Mouse (Mus musculus) midbrain, embryonic 11.5 days (tissue): Measurements from ENCODE around the gene Pirb. TPM values are rescaled to one million over a fixed set of nuclear protein-coding genes. Genes with fewer than 3 reads are reported as not detected.
A peak's percentile ranks its signal among the peaks of the same experiment; 100 is the strongest.

ENCODE experiments used
- ATAC-seq: fragments of 200-750 bp; cut with Nextera tagmentation; 2 replicates; pipeline ENCODE4 v1.8.0; 2017; ENCODE audit warnings: moderate TSS enrichment, moderate library complexity; ENCODE audit not compliant: low FRiP score
- DNase-seq: peaks from one replicate; pipeline ENCODE4 v3.0.0; 2015; ENCODE audit warnings: low spot score; ENCODE audit errors: missing footprints
- H3K27ac ChIP-seq: fragments of 300-500 bp; sonication (generic); 2 replicates; pipeline ENCODE4 v1.5.1; 2014; ENCODE audit warnings: low read depth, low read length
- H3K27me3 ChIP-seq: fragments of 300-500 bp; sonication (generic); 2 replicates; pipeline ENCODE4 v1.6.1; 2014; ENCODE audit warnings: mild to moderate bottlenecking, low read length, moderate library complexity, mixed read lengths; ENCODE audit not compliant: control insufficient read depth, insufficient read depth
- H3K36me3 ChIP-seq: fragments of 300-500 bp; sonication (generic); 2 replicates; pipeline ENCODE4 v1.6.1; 2014; ENCODE audit warnings: mild to moderate bottlenecking, low read length, moderate library complexity, mixed read lengths; ENCODE audit not compliant: control insufficient read depth, insufficient read depth
- H3K4me1 ChIP-seq: fragments of 300-500 bp; sonication (generic); 2 replicates; pipeline ENCODE4 v1.6.1; 2014; ENCODE audit warnings: low read length; ENCODE audit not compliant: control insufficient read depth, insufficient read depth
- H3K4me2 ChIP-seq: fragments of 300-500 bp; sonication (generic); 2 replicates; pipeline ENCODE4 v1.6.1; 2014; ENCODE audit warnings: mild to moderate bottlenecking, moderate library complexity
- H3K4me3 ChIP-seq: fragments of 300-500 bp; sonication (generic); 2 replicates; pipeline ENCODE4 v1.5.1; 2014; ENCODE audit warnings: low read depth, low read length
- H3K9ac ChIP-seq: fragments of 300-500 bp; sonication (generic); 2 replicates; pipeline ENCODE4 v1.6.1; 2014; ENCODE audit warnings: low read length
- H3K9me3 ChIP-seq: fragments of 300-500 bp; sonication (generic); 2 replicates; pipeline ENCODE4 v1.6.1; 2016; ENCODE audit warnings: low read length; ENCODE audit not compliant: control insufficient read depth
- WGBS: fragments of 180-500 bp; shearing (Covaris S2); extraction: QIAGEN DNeasy Blood & Tissue Kit; methylation state at CpG from one replicate; pipeline ENCODE4 v1.1.7; 2014; 5-methylcytosine and 5-hydroxymethylcytosine counted together
- polyA plus RNA-seq: library from polyadenylated mRNA; unstranded; fragments of >200 nt; fragmentation: Nextera tagmentation; extraction: Ambion mirVana; gene quantifications from 2 replicates; pipeline ENCODE4 v1.2.1, GENCODE M21; 2014

Pirb gene
- polyA plus RNA-seq, 1 experiment from 2014 or later: 0.14 TPM

DNA sequence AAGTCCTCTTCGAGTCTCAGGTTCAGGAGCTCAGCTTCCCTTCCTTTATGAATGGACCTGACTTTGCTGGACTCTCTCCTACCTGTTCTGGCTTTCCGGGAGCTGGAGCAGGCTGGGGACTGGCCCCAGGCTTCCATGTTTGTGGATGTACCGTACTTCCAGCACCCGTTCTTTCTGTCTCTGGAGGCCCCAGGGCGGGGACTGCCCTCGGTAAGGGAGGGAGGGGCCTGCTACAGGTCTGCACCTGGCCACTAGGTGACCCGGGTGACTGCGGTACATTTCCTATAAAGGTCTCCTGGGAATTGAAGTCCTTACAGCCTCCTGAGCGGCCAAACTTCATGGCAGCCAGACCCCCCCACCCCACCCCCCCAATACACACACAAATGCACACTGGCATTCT is 42.8 kb downstream of the Pirb start, which contains the start of gene Tmc4:
Gene Tmc4 (minus strand): TSS at position 212 of the 400 bp plus-strand sequence.
- Histone ChIP-seq H3K4me2 (no peak within 1 kb of the TSS), H3K9me3 (no peaks in the 10 kb centered on the region), H3K4me1 (no peaks in the 10 kb centered on the region), H3K27ac (no peak within 1 kb of the TSS), H3K4me3 (no peak within 1 kb of the TSS), H3K27me3 (no peaks in the 10 kb centered on the region), H3K9ac (no peak within 1 kb of the TSS), H3K36me3 (no peaks in the 10 kb centered on the region)
- ATAC-seq (no peak), DNase-seq (no peak)
- 60% methylated on average over 9 of the region's 9 CpGs for WGBS

DNA sequence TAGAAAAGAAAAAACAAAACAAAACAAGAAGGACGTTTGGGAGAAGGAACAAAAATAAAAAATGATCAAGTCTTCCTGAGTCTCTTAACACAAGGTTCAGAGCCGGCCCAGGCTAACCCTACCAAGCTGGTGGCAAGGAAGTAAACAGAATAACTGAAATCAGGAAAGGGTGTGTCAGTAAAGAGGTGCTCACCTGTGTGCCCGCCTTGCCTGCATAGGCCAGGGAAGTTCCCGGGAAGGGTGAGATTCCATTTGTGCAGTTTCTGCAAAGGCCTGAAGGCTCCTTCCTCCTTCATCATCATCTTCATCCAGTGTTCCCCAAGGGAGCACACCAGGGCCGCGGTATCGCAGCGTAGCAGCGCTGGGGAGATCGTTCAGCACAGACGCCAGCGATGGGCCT is 43.8 kb downstream of the Pirb start:
- H3K9ac ChIP-seq: no peak overlapping the region
- ATAC-seq: no peak
- no peak overlapping the region for H3K4me2 ChIP-seq
- H3K36me3 ChIP-seq: no peaks in the 10 kb centered on the region
- no peaks in the 10 kb centered on the region for H3K27me3 ChIP-seq
- H3K4me1 ChIP-seq: no peaks in the 10 kb centered on the region
- no peaks in the 10 kb centered on the region for H3K9me3 ChIP-seq
- DNase-seq: no peak
- H3K4me3 ChIP-seq: no peak overlapping the region
- WGBS: 86% methylated on average over 12 of the region's 12 CpGs
- H3K27ac ChIP-seq: no peak overlapping the region

DNA sequence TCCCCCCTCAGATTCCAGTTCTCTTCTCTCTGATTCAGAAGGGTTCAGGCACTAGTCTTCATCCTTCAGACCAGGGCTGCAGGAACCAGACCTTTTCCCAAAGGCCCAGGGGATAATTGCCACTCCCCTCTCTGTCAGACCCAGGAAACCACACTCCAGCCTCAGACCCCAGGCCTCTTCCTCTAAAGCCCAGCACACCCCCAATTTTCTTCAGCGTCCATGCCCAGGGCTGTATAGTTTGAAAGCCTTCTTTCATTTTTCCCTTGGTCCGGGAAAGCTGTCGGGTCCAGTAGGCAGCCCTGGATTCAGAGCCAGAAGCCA is 45.0 kb downstream of the Pirb start:
- WGBS: 80% methylated on average over 3 of the region's 3 CpGs
- H3K9ac ChIP-seq: no peak overlapping the region
- no peak overlapping the region for H3K27ac ChIP-seq

DNA sequence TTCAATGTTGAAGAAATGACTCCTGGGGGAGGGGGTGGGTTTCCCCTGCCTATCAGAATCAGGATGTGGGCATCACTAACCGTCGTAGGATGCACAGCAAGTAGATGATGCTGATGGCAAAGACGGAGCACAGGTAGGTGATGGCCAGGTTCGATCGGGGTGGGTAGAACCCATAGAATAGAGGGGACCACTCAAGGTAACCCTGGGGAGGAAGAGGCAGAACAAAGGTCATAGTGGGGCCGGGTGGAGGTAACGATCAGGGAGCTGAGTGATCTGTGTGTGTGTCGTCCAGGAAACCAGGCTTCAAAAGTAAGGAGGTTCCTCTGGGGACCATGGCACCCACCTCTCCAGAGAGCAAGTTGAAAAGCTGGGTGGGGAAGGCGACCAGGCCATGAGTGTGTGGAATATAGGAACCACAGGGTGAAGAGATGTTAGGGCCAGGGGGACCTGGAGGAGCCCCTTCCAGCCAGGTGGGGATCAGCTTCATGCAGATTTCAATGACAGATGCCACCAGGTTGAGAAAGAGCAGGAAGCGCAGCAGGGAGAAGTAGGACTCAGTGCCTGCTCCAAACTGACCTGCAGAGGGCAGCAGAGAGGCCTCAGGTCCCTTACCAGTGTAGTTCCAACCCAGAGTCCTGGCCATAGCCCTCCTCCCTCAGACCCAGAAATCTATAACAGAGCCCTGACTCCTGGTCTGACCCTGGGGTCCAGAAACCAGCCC is 45.5 kb downstream of the Pirb start:
- Histone ChIP-seq H3K36me3 (no peaks in the 10 kb centered on the region), H3K27ac (no peak overlapping the region), H3K4me2 (no peak overlapping the region), H3K4me3 (no peak overlapping the region), H3K27me3 (no peaks in the 10 kb centered on the region), H3K9ac (no peak overlapping the region), H3K4me1 (no peaks in the 10 kb centered on the region), H3K9me3 (no peaks in the 10 kb centered on the region)
- DNase-seq (peak; percentile 98), ATAC-seq (peak; percentile 90)
- 72% methylated on average over 10 of the region's 10 CpGs for WGBS

More for the DNA sequence above, 45.0 kb downstream of the Pirb start:
- peak; percentile 17; the same call in 1 of the 2 replicates for ATAC-seq
- no peaks in the 10 kb centered on the region for H3K4me1 ChIP-seq
- no peaks in the 10 kb centered on the region for H3K27me3 ChIP-seq
- no peak overlapping the region for H3K4me2 ChIP-seq
- no peaks in the 10 kb centered on the region for H3K36me3 ChIP-seq
- no peaks in the 10 kb centered on the region for H3K9me3 ChIP-seq
- no peak overlapping the region for H3K4me3 ChIP-seq
- DNase-seq: no peak

DNA sequence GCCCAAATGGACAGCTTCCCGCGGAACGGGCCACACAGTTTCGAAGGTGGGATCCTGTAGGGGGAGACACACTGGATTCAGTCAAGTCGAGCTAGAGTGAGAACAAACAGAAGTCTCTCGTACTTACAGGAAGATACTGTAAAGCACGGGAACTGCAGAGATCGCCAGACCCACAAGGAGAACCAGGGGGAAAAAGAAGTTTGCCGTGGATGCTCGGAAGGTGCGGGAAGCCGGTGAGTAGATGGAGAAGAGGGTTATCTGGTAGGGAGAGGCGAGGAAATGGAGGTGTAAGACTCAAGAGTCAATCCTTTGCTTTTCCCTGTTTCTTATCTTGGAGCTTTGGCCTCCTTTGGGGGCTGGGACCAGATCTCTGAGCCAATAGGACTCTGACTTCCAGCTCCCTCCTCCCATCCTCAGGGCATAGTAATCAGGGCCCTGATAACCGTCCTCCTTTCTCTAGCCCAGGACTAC is 53.2 kb downstream of the Pirb start:
- Histone ChIP-seq H3K36me3 (peaks cover 3% of the 10 kb centered on the region; the same call in 1 of the 2 replicates), H3K9ac (no peak overlapping the region; the same call in 1 of the 2 replicates), H3K4me2 (no peak overlapping the region), H3K4me1 (peaks cover 12% of the 10 kb centered on the region), H3K4me3 (no peak overlapping the region), H3K9me3 (no peaks in the 10 kb centered on the region), H3K27ac (no peak overlapping the region), H3K27me3 (no peaks in the 10 kb centered on the region)
- ATAC-seq (no peak), DNase-seq (no peak)
- WGBS: 20% methylated on average over 14 of the region's 14 CpGs

DNA sequence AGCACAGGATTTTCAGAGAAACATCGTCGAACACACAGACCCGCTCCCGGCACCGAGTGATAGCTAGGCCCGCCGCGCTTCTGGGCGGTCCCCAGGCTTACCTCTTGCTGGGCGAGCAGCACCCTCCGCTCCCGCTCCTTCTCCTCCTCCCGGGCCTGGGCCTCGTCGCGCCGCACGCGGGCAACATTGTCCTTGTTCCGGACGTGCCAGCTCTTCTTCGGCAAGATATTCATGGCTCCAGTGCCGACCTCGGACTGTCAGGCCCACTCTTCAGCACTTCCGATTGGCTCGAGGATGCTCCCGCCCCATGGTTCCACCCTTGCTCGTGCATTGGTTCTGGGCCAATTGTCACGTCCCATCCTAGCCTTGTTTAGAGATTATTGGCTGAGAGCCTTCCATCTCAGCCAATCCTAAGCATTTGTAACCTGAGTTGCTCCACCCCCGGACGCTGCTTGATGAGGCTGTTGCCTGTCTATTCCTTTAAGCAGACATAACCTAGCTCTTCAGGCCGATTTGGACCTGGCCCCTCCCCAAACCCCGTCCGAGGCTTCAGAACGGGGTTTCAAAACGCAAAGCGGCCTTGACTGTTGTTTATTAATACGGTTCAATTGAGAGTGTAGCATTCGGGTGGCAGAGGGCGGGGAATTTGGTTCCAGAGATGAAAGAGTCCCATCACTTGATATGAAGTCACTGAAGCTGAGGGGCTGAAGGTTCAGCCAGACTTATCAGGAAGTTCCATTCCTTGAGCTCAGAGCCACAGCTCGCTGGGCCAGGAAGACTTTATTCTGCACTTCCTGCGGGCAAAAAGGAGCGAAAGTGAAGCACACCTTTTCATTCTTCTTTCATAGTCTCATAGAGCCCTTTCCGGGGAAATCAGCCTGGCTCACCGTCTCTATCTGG is 54.7 kb downstream of the Pirb start, which contains the start of gene Leng1:
Gene Leng1 (minus strand): TSS at position 626 of the 900 bp plus-strand sequence.
- ATAC-seq (peak; percentile 99), DNase-seq (peak; percentile 97)

DNA sequence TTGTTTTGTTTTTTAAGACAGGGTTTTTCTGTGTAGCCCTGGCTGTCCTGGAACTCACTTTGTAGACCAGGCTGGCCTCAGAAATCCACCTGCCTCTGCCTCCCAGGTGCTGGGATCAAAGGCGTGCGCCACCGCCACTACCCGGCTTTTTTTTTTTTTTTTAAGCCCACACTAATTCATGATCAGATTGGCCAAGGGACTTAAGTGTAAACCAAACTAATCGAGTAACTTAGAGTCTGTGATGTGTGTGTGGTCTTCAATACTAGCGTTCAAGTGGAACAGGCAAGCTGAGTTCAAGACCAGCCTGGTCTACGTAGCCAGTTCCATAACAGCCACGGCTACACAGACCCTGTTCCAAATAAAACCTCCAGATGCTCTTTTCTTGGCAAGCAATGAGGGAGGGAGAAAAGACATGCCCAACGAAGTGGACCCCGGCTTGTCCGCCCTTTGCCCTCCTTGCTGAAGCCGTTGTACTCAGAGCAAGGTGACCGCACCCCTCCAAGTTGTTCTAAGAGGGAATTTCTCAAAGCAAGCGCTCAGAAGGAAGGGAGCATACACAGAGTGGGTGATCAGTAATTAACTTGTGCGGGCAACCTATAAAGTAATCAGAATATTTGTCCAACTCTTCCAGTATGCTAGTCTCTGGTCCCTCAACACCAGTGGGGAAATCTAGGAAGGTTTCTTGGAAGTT is 55.5 kb downstream of the Pirb start:
- Histone ChIP-seq H3K27ac (peak overlapping the region; percentile 80), H3K27me3 (no peaks in the 10 kb centered on the region), H3K4me3 (peak overlapping the region; percentile 75), H3K9me3 (no peaks in the 10 kb centered on the region), H3K36me3 (peaks cover 17% of the 10 kb centered on the region; the same call in 1 of the 2 replicates), H3K4me1 (peaks cover 12% of the 10 kb centered on the region), H3K9ac (peak overlapping the region; percentile 88), H3K4me2 (peak overlapping the region; percentile 74)
- DNase-seq (no peak), ATAC-seq (peak; percentile 34)
- WGBS: 34% methylated on average over 15 of the region's 15 CpGs

More for the DNA sequence above, 54.7 kb downstream of the Pirb start, which contains the start of gene Leng1:
- peak within 1 kb of the TSS; percentile 80 for H3K27ac ChIP-seq
- peaks cover 12% of the 10 kb centered on the region for H3K4me1 ChIP-seq
- WGBS: 5% methylated on average over 45 of the region's 45 CpGs
- H3K27me3 ChIP-seq: no peaks in the 10 kb centered on the region
- peak within 1 kb of the TSS; percentile 75 for H3K4me3 ChIP-seq
- H3K4me2 ChIP-seq: peak within 1 kb of the TSS; percentile 74
- peaks cover 10% of the 10 kb centered on the region; the same call in 1 of the 2 replicates for H3K36me3 ChIP-seq
- H3K9ac ChIP-seq: peak within 1 kb of the TSS; percentile 88
- H3K9me3 ChIP-seq: no peaks in the 10 kb centered on the region
